Mouse (Mus musculus) cerebellum, postnatal 14 days (tissue): ENCODE measurements around the gene Tssk4.

ENCODE experiments used
- DNase-seq, 2 experiments: peaks; one replicate each; pipeline ENCODE4 v3.0.0; 2021; ENCODE audit warnings: mixed read lengths in 2 of 2

Tssk4 gene

GRCm38 (mm10) chr14:55649884-55650283 is at the start of gene Tssk4:
Gene Tssk4, plus strand, starts transcription at chr14:55650184.
- DNase-seq: no peak

DNA sequence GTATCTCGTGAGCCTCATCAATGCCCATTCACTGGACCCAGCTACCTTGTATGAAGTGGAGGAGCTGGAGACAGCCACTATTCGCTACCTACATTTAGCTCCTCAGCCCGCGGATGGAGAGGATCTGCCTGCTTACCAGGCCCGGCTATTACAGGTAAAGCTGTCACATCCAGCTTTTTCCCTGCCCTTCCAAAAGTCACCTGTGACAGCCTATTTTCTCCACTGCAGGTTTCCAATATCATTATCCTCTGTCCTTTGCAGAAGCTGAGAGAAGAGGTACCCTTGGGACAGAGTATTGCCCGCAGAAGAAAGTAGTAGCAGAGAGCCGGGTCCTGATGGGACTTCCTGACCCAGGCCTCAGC is 46.7 kb upstream of the Tssk4 start, which contains the start of gene Irf9:
Gene Irf9 (plus strand): TSS at position 301 of the 362 bp plus-strand sequence.
- no peak for DNase-seq

DNA sequence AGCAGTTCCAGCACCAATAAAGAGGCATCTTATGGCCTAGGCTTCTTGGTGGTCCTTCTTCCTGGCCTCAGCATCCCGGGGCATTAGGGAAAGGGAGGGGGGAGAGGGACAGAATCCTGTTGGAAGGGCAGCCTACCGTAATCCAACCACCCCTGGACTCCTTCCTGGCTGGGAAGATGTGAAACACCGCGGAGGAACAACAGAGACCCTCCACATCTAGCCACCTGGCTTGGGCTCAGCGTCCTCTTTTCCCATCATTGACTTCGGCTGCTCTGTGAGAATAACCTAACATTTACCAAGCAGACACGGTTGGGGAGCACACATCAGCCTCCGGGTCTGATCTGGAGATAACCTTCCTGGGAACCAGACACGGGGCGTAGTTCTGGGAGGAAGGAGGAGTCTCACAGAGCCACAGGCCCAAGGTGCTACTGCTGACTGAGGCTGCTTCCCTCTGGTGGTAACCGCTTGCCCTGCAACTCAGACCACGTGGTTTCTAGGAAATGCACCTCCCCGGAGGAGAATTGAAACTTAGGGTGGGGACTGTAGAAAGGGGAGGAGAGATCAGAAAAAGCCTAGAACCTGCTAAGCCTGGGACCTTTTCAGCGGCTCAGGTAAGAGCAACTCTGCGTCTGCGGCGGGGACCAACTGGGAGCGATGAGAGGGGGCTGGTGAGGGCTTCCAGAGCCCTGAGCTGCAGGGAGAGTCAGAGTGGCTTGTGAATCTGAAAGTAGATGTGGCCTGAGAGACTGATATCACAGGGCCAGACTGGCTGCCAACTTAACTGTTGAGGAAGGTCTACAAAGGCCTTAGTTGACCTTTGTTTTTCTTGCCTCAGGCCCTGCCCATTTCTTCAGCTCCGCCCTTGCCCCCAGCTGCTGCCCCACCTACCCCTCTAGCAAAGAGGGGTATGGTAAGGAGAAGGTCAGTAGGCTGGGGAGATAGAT is 46.1 kb upstream of the Tssk4 start:
- peak; percentile 90 to 93 for DNase-seq

DNA sequence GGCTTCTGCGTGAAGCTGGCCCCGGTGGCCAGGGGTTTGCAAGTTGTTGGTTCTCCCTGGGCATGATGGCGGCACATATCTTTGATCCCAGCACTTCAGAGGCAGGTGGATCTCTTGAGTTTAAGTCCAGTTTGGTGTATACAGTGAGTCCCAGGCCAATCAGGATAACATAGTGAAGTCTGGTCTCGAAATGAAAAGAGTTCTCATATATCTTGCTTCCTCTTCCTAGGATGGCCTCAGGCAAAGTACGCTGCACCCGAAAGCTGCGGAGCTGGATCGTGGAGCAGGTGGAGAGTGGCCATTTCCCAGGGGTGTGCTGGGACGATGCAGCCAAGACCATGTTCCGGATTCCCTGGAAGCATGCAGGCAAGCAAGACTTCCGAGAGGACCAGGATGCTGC is 45.2 kb upstream of the Tssk4 start:
- no peak for DNase-seq

DNA sequence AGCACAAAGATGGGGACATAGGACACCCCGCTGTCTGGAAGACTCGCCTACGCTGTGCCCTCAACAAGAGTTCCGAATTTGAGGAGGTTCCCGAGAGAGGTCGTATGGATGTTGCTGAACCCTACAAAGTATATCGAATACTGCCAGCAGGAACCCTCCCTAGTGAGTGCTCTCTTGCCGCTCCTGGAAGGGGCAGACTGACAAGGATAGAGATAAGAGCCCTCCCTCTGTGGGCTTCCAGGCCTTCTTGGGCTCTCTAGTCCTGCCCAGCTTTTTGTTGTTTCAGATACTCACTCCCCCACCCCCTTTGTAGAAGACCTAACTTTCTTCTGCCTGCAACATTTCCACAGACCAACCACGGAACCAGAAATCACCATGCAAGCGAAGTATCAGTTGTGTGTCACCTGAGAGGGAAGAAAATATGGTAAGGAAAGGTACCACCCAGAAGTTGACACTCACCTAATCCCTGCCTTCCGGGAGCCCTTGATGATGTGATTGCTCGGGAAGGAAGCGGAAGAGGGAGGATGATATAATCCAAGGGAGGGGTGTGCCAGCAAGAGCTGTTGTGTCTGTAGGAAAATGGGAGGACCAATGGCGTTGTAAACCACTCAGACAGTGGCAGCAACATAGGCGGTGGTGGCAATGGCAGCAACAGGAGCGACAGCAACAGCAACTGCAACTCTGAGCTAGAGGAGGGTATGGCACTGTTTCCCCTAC is 44.1 kb upstream of the Tssk4 start:
- DNase-seq: no peak

DNA sequence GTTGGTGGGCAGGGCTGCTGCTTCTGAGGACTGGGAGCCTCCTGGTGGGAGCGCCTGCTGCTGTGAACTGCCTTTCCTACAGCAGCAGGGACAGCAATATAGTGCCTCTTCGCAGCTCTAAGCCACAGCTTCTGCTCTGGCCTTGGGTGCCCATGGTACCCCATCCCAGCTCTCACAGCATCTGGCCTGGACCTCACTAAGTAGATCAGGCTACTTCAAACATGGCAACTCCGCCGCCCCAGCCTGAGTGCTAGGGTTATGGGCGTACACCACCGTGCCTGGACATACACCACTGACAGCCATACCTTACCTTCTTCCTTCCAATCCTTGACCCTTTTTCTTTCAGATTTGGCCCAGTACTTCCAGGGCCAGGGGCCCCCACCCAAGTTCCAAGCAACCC is 41.6 kb upstream of the Tssk4 start:
- DNase-seq: no peak

DNA sequence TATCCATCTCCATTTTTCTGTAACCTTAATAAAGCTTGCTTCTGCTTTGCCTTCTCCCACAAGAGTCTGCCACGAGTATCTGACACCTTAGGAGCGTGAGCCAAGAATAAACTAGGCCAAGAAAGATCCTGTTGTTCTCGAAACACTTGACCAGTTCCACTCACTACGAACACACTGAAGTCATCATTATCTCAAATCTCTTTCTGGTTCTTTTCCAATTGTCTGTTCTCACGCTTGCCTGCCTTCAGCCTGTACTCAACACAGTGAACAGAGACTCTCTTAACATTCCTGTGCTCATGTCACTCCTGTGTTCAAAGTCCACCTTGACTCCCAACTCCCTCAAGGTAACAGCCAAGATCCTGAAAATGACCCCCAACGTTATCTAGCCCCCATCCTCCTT is 36.6 kb upstream of the Tssk4 start:
- DNase-seq: no peak

DNA sequence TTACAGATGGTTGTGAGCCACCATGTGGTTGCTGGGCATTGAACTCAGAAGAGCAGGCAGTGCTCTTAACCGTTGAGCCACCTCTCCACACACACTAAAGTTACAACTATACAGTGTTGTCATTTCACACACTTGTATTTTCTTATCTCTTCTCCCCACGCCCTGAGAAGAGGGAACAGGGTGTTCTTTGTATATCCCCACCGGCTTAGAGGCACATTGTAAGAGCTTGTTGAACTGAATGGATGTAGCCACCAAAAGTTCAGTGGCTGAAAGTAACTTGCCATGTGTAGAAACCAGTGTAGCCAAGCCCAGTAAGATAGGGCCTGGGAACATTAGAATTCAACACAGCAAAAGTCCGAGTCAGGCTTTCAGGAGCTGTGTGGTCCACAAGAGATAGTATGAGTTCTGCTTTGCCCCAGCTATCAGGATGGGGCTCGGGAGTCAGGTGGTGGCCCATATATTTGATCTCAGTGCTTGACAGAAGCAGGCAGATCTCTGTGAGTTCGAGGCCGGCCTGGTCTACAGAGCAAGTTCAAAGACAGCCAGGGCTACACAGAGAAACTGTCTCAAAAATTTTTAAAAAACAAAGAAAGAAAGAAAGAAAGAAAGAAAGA is 35.3 kb upstream of the Tssk4 start:
- no peak for DNase-seq

- no peak for DNase-seq
Measured at GRCm38 (mm10) chr14:55615876-55616275, 34.1 kb upstream of the Tssk4 start.

DNA sequence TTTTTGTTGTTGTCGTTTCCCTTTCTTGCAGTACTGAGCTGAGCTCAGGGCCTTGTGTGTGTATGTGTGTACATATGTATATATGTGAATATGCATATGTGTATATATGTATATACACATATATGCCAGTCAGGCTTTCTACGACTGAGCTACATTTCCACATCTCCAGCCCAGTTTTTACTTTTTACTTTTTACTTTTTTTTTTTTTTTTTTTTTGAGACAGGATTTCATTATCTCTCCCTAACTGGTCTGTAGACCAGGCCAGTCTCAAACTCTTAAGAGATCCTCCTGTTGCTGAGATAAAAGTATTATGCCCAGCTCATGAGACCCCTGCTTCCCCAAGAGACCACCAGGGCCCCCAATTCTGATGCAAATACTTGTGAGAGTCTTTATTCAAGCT is 33.1 kb upstream of the Tssk4 start:
- no peak for DNase-seq

GRCm38 (mm10) chr14:55617822-55618221 is 32.2 kb upstream of the Tssk4 start, which contains the start of gene Rec8:
Gene Rec8, plus strand, starts transcription at chr14:55618037.
- DNase-seq: peak; percentile 72 to 78

GRCm38 (mm10) chr14:55618486-55619195 is 31.3 kb upstream of the Tssk4 start:
- DNase-seq: peak; percentile 70 to 81

- DNase-seq: no peak
Measured at GRCm38 (mm10) chr14:55628077-55628827, 21.7 kb upstream of the Tssk4 start.

DNA sequence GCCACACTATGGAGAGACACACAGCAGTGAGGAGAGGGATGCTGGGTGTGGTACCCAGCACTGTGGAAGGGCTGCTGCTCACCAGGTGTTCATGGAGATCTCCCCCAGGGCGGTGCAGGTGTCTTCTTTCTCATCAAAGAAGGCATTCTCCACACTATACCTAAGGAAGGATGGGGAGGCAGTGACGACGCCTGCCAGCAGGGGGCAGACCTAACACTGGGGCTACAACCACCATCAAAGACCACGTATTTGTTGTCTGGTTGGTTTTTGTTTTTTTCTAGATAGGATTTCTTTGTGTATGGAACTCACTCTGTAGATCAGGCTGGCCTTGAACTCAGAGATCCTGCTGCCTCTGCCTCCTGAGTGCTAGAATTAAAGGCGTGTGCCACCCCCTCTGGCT is 20.7 kb upstream of the Tssk4 start:
- DNase-seq: peak; percentile 37 to 68

DNA sequence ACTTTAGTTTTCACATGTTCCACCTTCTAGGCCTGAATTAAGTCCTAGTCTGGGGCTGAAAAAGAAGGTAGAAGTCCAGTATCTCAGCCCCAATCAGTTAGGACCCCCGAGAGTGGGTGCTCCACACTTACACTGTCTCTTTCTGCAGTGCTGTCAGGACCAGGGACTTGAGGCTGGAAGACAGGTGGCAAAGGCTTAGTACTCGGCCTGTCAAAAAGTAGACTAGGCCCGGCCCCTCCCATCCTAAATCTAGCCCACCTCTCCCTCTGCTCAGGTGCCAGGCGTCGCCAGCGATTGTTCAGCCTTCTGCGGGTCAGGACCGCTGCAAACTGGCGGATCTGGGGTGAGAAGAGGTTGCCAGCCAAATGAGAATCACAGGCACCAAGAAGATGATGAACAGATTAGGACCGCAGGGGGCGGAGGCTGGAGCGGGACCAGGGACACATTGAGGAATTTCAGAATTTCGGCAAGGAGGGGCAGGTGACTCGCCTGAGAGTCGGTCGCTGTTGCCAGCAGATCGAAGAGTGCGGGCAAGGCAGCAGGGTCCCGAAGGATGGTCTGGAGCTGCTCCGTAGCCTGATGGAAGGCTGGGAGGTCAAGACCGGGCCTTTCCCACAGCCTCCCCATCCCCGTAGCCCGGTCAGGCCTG is 15.0 kb upstream of the Tssk4 start:
- DNase-seq: peak; percentile 75 to 86

GRCm38 (mm10) chr14:55635523-55636007 is 14.4 kb upstream of the Tssk4 start, which contains the start of gene Ipo4:
Gene Ipo4, minus strand, starts transcription at chr14:55635957.
- DNase-seq: peak; percentile 87 to 90

GRCm38 (mm10) chr14:55637795-55638194 is 12.2 kb upstream of the Tssk4 start, which contains the start of gene Gm49378:
Gene Gm49378, minus strand, starts transcription at chr14:55637895.
- no peak for DNase-seq

DNA sequence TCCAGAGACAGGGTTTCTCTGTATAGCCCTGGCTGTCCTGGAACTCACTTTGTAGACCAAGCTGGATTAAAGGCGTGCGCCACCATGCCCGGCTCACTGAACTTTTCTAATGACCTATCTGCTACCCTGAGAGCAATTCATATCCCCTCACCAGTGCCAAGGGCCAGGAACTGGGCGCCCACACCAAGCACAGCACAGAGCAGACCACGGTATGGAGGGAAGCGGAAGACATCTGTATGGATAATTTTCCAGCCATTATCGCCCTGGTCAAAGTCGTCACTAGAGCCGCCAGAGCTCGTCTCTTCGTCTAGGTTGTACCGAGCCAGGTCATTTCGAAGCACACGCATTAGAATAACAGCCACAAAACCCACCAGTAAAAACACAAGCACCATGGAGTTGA is 9.2 kb upstream of the Tssk4 start:
- no peak for DNase-seq

DNA sequence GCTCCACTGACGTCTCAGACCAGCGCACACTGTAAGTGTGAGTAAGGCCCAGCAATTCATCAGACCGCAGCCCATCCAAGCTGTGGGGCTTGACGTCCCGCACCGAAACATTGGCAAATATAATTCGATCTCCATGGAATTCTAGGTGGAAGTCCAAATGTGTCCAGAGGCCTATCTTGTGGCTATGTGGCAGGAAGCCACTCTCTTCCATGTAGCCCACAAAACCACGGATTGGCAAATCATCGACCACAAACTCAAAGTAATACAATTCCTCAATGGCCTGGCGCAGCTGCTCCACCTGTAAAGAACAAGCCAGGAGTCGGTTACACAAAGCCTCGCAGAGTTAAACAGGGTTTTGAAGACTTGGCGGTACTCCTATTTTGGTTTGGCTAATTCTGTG is 8.7 kb upstream of the Tssk4 start:
- DNase-seq: no peak

- no peak for DNase-seq
Measured at GRCm38 (mm10) chr14:55642679-55643059, 7.3 kb upstream of the Tssk4 start.
